Mouse (Mus musculus) lung, adult 2 months (tissue): ENCODE measurements around the gene Npas3.

ENCODE experiments used
- CTCF ChIP-seq: fragments of 200-500 bp; IDR thresholded peaks from 2 replicates; pipeline ENCODE4 v1.5.1; 2011; ENCODE audit warnings: mild to moderate bottlenecking, low read length, control low read depth; ENCODE audit not compliant: insufficient read depth
- POLR2A ChIP-seq: fragments of 200-500 bp; IDR thresholded peaks from 2 replicates; pipeline ENCODE4 v1.6.1; 2011; ENCODE audit warnings: low read depth, mild to moderate bottlenecking, control low read depth, low read length, borderline replicate concordance; ENCODE audit errors: extremely low read depth

DNA sequence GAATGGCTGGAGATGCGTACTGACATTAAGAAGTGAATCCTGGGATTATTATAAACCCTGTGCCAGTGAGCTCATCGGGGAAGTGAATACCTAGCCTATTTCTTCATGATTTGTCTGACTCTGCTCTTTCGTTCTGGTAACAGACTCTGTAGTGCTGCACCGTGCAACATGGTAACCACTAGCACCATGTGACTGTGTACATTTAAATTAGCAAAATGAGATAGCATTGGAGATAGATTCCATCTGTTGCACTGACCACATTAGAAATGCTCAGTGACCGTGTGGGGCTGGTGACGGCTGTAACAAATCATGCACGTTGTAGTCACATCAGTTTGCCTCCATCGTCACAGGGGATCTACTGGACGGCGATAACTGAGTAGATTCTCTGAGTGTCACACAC, 178.7 kb downstream of the Npas3 start:
- no peak for TF ChIP-seq POLR2A
- TF ChIP-seq CTCF: no peak
